Mouse (Mus musculus) Muller cell, postnatal 12 days (primary cell): Measurements from ENCODE around the gene Slc35a5.

Experiments
- DNase-seq: peaks from one replicate; pipeline ENCODE4 v3.0.0-alpha.2; 2015; ENCODE audit errors: inconsistent ontology term

Slc35a5 gene

DNA sequence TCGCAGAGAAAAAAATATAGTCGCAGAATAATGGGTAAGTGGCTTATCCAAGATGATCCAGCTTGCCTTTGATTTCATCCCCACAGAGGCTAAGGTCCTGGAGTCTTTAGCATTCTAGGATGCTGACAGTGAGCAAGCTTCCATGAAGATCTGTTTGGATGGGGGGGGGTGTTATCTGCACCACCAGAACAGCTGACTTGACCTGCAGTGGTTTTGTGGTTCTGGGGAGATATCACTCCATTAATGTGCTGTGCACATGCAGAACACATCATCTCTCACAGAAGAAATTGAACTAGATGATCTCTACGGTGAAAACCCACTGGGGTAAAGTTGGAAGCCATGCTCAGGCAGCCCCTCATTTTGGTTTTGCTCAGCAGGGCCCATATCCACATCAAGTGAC is 41.3 kb downstream of the Slc35a5 start:
- no peak for DNase-seq

DNA sequence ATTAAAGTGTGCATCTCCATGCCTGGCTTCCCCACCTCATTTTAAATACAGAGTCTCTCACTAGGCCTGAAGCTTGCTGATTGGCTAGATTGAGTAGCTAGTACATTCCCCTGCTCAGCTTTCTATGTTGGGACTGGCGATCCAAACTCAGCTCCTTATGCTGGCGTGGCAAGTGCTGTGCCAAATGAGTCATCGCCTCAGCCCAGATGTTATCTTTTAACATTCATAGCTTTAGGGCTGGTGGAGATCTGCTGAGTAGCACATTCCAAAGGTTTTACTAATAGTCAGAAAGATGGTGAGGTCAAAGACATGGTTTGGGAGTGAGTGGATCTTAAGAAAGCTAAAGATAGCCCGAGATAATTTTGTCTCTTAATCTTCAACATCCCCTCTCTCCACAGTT is 48.0 kb downstream of the Slc35a5 start:
- DNase-seq = peak; percentile 69

DNA sequence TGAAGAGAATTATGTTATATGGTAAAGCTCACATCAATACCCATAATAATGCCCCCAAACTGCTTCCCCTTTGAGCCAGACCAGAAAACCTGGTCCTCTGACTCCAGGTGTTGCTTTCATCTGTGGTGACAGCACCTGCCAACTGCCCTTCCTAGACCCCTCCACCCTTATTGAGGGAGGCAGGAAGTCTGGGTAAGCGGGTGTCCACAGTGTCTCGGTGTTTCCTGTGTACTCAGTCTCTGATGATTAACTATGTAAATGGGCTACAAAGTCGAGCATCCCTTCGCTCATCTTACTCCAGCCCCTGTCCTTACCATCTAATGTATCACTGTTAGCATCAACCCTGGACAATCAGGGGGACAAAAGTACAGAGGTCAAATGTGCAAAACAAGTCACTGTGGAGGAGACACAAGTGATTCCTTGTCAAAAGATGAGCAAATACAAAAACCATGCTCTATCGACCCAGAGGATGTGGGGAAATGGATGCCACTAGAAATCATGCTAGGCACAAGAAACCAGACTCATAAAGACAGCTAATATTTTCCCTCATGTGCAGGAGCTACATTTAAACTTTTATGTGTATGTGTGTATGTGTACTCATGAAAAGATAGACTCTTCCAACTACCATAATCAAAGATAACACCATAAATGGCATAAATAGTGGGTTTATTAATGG is 50.2 kb downstream of the Slc35a5 start:
- no peak for DNase-seq

DNA sequence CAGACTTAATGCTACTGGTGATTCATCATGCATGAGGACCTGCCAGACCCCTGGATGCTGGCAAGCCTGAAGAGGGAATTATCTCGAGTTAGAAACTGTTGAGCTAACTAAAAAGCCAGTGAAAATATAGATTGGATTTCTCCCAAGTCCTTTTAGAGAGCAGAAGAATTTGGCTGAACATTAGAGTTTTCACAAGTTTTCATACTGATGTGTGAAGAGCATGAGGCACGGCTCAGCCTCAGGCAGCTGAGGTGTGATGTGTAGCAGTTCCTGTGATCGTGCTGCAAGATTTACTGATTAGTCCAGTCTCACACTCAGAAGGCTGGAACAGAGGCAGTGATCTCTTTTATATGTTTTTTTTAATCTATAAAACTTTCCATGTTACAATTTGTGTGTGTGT is 53.5 kb downstream of the Slc35a5 start:
- no peak for DNase-seq

DNA sequence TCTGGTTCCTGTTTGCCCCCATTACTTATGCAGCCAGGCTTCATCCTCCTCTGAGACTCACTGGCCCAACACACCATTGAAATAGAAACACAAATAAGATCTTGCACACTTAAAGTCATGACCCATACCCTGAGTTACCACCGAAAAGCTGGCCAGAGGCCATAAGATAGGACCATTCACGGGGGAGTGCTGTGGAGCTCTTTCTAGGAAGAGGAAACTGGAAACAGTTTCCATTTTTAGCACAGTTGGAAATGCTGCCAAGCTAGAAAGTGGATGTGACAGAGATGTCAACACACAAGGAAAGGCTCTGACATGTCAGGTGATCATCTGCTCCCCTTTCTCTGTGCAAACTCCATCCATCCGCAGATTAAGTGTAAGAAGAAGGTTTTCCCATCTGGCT is 57.6 kb downstream of the Slc35a5 start:
- DNase-seq = no peak

DNA sequence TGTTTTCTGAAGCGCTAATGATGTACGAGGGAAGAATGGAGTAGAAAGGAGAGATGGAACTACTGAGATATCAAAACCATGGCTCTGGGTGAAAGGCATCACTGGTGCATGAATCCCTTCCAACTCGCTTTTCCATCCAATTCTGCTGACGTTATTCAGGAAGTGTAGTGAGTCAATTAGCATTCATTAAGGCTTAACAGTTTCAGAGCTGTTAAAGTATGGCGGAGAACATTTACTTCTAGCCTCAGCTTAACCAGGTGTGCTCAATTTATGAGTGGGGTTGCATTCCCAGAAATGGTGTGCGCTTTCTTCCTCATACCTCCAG is 59.7 kb downstream of the Slc35a5 start:
- no peak for DNase-seq

DNA sequence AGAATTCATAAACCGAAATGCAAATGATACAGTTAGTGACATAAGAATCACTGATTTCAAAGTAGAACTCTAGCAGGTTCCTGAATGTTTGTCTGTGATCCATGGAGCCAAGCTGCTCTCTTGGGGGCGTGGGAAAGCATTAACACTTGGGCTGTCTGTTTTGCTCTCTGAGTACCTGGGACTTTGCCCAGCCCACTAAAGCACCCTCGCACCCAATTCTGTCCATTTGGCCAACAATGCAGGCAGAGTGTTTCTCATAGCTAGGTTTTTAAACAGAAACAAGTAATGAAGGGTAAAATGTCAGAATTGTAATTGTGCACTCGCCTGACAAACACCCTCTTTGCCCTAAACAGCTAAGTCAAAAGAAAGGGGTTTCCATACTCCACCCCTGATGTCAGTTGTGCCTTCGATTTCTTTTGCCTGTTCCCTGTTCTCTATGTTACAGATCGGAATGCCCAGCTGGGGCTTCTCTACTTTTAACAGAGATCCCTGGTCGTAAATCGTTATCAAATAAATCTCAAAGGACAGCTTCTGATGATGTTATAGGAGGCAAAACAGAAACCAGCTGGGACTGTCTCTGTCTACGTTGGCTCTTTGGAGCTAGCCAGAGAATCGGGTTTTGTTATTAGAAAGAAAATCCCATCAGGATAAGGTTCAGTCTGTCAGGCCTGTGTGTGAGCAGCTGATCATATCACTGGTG is 60.2 kb downstream of the Slc35a5 start:
- DNase-seq = peak; percentile 62

DNA sequence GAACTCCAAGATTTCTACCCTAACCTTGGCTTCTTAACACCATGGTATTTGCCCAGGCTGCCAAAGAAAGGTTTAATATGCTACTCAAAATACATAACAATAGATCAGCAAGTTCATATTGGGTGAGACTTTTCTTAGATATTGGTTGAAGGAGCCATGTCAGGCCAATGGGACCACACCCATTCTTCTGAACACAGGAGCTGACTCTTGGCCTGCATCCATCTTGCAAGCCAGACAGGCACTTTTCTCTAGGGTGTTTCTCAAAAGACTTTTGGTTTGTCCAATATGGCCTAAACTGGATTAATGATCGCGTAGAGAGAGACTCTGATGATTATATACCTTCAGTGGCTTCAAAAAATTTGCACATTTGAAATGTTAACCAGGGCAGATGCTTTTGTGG is 61.0 kb downstream of the Slc35a5 start:
- no peak for DNase-seq

DNA sequence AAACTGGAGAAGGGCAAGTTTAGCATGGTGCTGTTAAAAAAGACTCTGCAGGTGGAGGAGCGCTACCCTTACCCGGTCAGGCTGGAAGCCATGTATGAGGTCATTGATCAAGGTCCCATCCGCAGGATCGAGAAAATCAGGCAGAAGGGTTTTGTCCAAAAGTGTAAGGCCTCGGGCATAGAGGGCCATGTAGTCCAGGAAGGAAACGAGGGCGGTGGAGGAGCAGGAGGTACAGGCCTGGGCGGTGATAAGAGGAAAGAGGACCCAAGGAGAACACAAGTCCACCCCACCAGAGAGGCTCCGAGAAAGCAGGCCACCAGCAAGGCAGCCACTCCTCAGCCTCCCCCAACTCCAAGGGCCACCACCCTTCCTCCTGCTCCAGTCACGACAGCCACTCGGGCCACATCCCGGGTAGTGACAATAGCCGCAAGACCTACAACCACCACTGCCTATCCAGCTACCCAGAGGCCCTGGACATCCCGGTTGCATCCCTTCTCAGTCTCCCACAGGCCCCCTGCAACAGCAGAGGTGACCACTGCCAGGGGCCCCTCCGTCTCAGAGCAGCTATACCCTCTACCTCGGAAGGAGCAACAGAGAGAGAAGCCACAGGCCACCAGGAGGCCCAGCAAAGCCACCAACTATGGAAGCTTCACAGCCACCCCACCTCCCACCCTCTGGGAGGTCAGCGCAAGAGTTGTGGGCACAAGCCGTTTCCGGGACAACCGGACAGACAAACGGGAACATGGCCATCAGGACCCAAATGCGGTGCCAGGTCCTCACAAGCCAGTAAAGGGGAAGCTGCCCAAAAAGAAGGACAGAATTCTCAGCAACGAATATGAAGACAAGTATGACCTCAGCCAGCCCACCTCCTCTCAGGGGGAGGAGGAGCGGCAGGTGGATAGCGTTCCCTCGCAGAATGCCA is 62.7 kb downstream of the Slc35a5 start:
- DNase-seq = no peak

DNA sequence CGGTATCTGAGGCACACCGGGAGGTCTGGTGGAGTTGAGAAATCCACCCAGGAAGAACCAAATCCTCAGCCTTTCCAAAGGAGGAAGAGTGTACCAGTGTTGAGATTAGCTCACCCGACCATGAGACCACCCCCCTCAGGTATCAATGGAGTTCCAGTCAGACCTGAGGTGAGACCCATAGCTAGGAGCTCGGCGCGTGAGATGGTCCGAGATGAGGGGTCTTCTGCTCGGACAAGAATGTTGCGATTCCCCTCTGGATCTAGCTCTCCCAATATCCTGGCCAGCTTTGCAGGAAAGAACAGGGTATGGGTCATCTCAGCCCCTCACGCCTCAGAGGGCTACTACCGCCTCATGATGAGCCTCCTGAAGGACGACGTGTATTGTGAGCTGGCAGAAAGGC is 63.5 kb downstream of the Slc35a5 start:
- no peak for DNase-seq

DNA sequence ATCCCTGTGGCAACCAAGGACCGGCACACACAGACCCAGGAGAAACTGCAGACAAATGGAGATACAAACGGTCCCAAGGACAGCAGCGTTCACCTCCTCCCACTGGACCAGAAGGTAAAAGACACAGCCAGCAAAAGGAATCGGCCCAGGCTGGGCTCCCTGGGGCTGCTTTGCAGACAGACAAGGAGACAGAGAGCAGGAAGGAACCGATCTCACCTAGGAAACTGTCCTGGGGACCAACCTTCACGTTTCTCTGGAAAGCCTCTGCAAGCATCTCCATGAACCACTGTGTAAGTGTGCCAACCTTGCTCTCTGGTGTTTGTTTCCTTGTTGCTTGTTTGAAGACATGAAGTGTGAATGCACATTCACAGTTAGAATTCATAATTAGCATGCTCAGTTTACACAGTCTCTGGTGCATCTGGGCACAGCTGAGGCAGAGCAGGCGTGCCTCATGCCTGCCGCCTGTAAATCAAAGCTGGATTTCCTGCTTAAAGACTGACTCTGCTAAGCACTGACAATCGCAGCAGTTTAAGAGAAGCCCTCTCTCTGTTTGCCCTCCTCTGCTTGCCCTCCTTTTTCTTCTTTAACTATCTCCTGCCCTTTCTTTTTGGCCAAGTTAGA is 64.3 kb downstream of the Slc35a5 start:
- DNase-seq = peak; percentile 41

DNA sequence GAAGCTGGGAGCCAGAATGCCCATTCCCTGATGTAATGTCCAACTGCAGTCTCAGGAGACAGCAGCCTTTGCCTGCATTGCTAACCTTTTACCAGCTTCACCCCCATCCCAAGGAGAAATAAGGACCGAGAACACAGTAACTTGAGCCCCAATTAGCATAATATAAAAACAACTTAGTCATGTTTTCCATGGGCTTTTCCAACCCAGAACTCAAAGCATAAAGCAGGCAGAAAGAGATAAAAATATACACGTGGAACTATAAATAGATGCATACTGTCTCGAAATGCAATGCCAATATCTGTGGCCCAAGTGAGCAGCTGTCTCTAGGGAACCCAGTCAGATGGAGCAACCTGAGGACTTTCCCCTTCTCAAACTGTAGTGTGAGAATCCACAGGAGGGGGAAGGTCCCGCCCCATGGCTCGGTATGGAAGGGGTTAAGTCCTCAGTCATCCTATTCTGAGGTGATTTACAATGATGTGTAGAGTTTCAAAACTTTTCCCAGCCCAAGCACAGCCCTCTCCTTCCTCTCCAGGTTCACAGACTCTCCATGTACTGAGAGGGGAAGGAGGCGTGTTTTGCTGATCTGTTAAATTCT is 65.3 kb downstream of the Slc35a5 start, which contains the start of gene Ccdc80:
Ccdc80 (plus strand) TSS at position 266 of the 595 bp plus-strand sequence.
- peak; percentile 33 for DNase-seq

DNA sequence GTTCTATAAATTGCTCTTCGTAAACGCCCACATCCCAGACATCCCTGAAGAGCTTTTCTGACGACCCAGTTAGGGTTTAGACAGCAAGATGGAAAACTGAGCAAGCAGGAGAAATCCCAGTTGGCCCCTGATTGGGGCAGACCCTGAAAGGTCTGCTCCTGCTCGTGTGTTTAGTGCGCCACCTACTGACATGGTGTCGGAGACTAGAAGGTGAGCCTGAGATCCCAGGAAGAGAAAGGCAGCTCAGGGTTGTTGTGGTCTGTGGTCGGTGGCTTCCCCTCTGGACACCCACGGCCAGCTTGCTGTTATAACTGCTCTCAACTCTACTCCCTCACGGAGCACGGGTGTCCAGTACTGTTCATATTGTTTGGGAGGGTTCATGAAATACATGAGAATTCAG is 68.5 kb downstream of the Slc35a5 start:
- peak; percentile 59 for DNase-seq
